In the genomic region with DNA sequence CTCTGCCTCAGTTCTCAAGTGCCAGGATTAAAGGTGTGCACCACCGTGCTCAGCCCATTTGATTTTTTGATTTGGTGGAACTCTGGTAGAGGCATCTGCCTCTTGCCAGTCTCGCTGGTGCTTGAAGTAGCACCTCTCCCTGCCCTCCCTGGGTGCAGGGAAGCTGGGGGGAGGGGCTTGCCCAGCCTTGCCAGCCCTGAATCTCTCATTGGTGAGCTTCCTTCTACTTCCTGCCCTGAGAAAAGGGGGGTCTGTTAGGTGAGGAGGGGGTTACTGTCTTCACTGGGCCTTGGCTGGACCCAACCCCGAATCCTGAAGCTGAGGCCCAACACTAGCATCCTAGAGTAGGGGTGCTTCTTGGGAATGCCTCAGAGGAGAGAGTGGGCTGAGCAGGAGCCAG, we compare ENCODE assay signal across 8 mouse cellular contexts. TPM values are rescaled to one million over a fixed set of nuclear protein-coding genes. Genes with fewer than 3 reads are reported as not detected.
DNase-seq lines count a peak whose midpoint lies in the region; ATAC-seq and TF ChIP-seq lines count a peak whose summit lies in the region.

No protein-coding gene starts in this region.

- H3K9me3 ChIP-seq in forebrain, embryonic 10.5 days = no peaks in the 10 kb centered on the region
- no peaks in the 10 kb centered on the region for H3K9me3 ChIP-seq in forebrain, postnatal 0 days (ENCODE audit: low read length)
- no peaks in the 10 kb centered on the region for H3K9me3 ChIP-seq in liver, embryonic 13.5 days (replicated peaks)
- no peaks in the 10 kb centered on the region for H3K9me3 ChIP-seq in forebrain, embryonic 15.5 days

- no peak for DNase-seq in forebrain, embryonic 10.5 days (ENCODE audit: extremely low spot score, low spot score)
- no peak for DNase-seq in forebrain, postnatal 0 days
- no peak for DNase-seq in liver, embryonic 13.5 days
- no peak for DNase-seq in liver
- no peak for DNase-seq in layer of hippocampus, adult 9-10 months (ENCODE audit: low spot score)
- no peak for DNase-seq in right cerebral cortex, postnatal 25 days

- WGBS in forebrain, embryonic 10.5 days = 86% methylated on average over 3 of the region's 3 CpGs
- WGBS in forebrain, postnatal 0 days = 76% methylated on average over 3 of the region's 3 CpGs
- 76% methylated on average over 3 of the region's 3 CpGs for WGBS in liver, embryonic 13.5 days (ENCODE audit: insufficient replicate concordance)
- 81% methylated on average over 3 of the region's 3 CpGs for WGBS in forebrain, embryonic 15.5 days
- WGBS in macrophage (ENCODE audit: missing documents) = 84% methylated on average over 3 of the region's 3 CpGs

- H3K27ac ChIP-seq in forebrain, embryonic 10.5 days = peak overlapping the region; percentile 99
- no peak overlapping the region for H3K27ac ChIP-seq in forebrain, postnatal 0 days (ENCODE audit: low read depth, low read length)
- H3K27ac ChIP-seq in liver, embryonic 13.5 days = 0 out of 2 replicates have a peak overlapping the region, but pooled peaks have one; percentile 3
- no peak overlapping the region for H3K27ac ChIP-seq in forebrain, embryonic 15.5 days (replicated peaks)
- H3K27ac ChIP-seq in macrophage = peak overlapping the region; percentile 99

- no peak overlapping the region for H3K4me2 ChIP-seq in forebrain, postnatal 0 days (ENCODE audit: low read depth)
- no peak overlapping the region for H3K4me2 ChIP-seq in liver, embryonic 13.5 days
- 0 out of 2 replicates have a peak overlapping the region, but pooled peaks have one; percentile 13 for H3K4me2 ChIP-seq in forebrain, embryonic 15.5 days (replicated peaks)

- no peak for ATAC-seq in forebrain, postnatal 0 days
- no peak for ATAC-seq in liver, embryonic 13.5 days (ENCODE audit: low read depth)
- no peak for ATAC-seq in forebrain, embryonic 15.5 days (replicated peaks)

- no peak overlapping the region for H3K9ac ChIP-seq in forebrain, postnatal 0 days
- H3K9ac ChIP-seq in liver, embryonic 13.5 days = peak overlapping the region; percentile 18; the same call in 1 of the 2 replicates
- H3K9ac ChIP-seq in forebrain, embryonic 15.5 days (replicated peaks) = no peak overlapping the region

- H3K4me1 ChIP-seq in forebrain, embryonic 10.5 days = peaks cover 65% of the 10 kb centered on the region
- H3K4me1 ChIP-seq in forebrain, postnatal 0 days (ENCODE audit: insufficient read depth) = peaks cover 41% of the 10 kb centered on the region
- H3K4me1 ChIP-seq in liver, embryonic 13.5 days (replicated peaks) = peaks cover 81% of the 10 kb centered on the region
- H3K4me1 ChIP-seq in forebrain, embryonic 15.5 days = peaks cover 73% of the 10 kb centered on the region

- peak overlapping the region; percentile 5; the same call in 1 of the 2 replicates for H3K4me3 ChIP-seq in forebrain, embryonic 10.5 days
- H3K4me3 ChIP-seq in forebrain, postnatal 0 days (ENCODE audit: low read depth, low read length) = no peak overlapping the region
- no peak overlapping the region for H3K4me3 ChIP-seq in liver, embryonic 13.5 days (replicated peaks)
- no peak overlapping the region for H3K4me3 ChIP-seq in forebrain, embryonic 15.5 days
- no peak overlapping the region for H3K4me3 ChIP-seq in macrophage (ENCODE audit: inconsistent target)

- no peak for TF ChIP-seq CTCF in forebrain, postnatal 0 days (IDR thresholded peaks at IDR 0.05; ENCODE audit: low read depth)

- H3K79me2 ChIP-seq in macrophage (ENCODE audit: inconsistent target) = peaks cover 92% of the 10 kb centered on the region

- H3K36me3 ChIP-seq in forebrain, embryonic 10.5 days (replicated peaks) = peaks cover 94% of the 10 kb centered on the region
- H3K36me3 ChIP-seq in forebrain, postnatal 0 days (ENCODE audit: insufficient read depth) = peaks cover 37% of the 10 kb centered on the region
- peaks cover 84% of the 10 kb centered on the region for H3K36me3 ChIP-seq in liver, embryonic 13.5 days
- H3K36me3 ChIP-seq in forebrain, embryonic 15.5 days = peaks cover 23% of the 10 kb centered on the region
- peaks cover 21% of the 10 kb centered on the region for H3K36me3 ChIP-seq in macrophage (ENCODE audit: inconsistent target)

- no peaks in the 10 kb centered on the region for H3K27me3 ChIP-seq in forebrain, embryonic 10.5 days (ENCODE audit: poor library complexity, severe bottlenecking)
- H3K27me3 ChIP-seq in forebrain, postnatal 0 days (ENCODE audit: insufficient read depth, low read length) = no peaks in the 10 kb centered on the region
- no peaks in the 10 kb centered on the region for H3K27me3 ChIP-seq in liver, embryonic 13.5 days
- H3K27me3 ChIP-seq in forebrain, embryonic 15.5 days = no peaks in the 10 kb centered on the region

RNA-seq across cellular contexts. Expression of a gene that starts 7.2 kb away (rescaled TPM):
- 16.6 and 19.3 TPM in 2 replicates for polyA plus RNA-seq in forebrain, embryonic 10.5 days (2016; fragmentation: Nextera tagmentation; extraction: Ambion mirVana)
- total RNA-seq in forebrain, postnatal 0 days (2014; rRNA removed) = 68.6 and 76.5 TPM in 2 replicates
- polyA plus RNA-seq in forebrain, postnatal 0 days (2015; fragmentation: Nextera tagmentation; extraction: Ambion mirVana) = 25.9 and 28.2 TPM in 2 replicates
- 9.1 and 9.2 TPM in 2 replicates for polyA plus RNA-seq in liver, embryonic 13.5 days (2015; fragmentation: Nextera tagmentation; extraction: Ambion mirVana)
- polyA plus RNA-seq in forebrain, embryonic 15.5 days (2015; fragmentation: Nextera tagmentation; extraction: Ambion mirVana) = 28.0 and 29.4 TPM in 2 replicates
- 10 to 100 TPM; 15.9 to 99.6 (median 53.2) TPM for total RNA-seq in macrophage (2018; cell fraction: chromatin; rRNA removed)
- total RNA-seq in macrophage (2018; cell fraction: cytosol; rRNA removed) = 100 to 1,000 TPM in 1 of 26 experiments, 10 to 100 TPM in 25; 25.7 to 101 (median 73.3) TPM
- total RNA-seq in macrophage (2018; cell fraction: nucleus; rRNA removed) = 100 to 1,000 TPM in 4 of 26 experiments, 10 to 100 TPM in 22; 24.4 to 126 (median 65.5) TPM
- polyA plus RNA-seq in macrophage (2018) = 33.5 to 58.8 TPM (median 46.5 TPM) in 3 replicates

Comparison
In these comparisons a context has a peak if more than half of its experiments do, and no peak if none do; other contexts are left out.
1. H3K27ac ChIP-seq: peak in forebrain, embryonic 10.5 days (single experiment), liver, embryonic 13.5 days (single experiment) and macrophage (single experiment); none in forebrain, postnatal 0 days (single experiment) and forebrain, embryonic 15.5 days (single experiment).